Mouse (Mus musculus): ENCODE measurements around the gene Col27a1. TPM values are rescaled to one million over a fixed set of nuclear protein-coding genes. Genes with fewer than 3 reads are reported as not detected.

Col27a1 gene
- polyA plus RNA-seq, 1 experiment from 2014 or later, result 4.4 TPM

DNA sequence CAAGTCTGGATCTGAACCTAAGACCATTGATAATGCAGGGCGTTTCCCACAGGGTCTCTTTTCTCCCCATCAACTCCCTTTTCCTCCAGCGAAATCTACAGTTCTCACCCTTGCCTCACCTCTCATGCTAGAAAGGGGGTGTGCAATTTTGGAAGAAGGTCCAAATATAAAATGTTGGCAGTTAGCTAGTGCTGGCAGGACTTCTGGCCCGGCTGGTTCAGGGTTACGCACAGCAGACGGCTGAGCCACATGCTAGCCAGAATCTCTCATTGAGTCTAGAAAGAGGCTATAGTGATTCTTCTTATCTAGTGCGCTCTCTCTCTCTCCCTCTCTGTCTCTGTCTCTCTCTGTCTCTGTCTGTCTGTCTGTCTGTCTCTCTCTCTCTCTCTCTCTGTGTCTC, 45.3 kb downstream of the Col27a1 start:
- DNase-seq (ENCODE audit: low spot score), result no peak

DNA sequence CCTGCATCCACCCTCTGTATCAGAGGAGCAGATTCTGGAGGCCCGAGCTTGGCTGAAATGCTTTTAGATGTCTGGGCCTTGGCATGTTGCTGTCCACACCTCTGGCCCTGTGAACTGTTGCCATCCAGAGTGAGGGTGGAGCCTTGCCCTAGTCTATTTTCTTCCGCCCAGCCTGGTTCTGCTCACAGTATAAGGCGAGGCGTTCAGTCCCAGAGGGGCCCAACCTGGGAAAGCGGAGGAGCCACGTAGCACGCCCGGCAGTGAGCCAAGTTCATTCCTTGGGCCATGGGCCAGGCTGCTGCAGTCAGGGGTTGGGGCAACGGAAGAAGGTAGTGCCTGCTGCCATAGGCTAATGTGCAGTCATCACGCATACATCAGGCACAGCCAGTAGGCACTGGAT, 46.7 kb downstream of the Col27a1 start:
- 95% methylated on average over 10 of the region's 10 CpGs for WGBS
- H3K4me3 ChIP-seq (ENCODE audit: low read depth, low read length), result no peak overlapping the region
- H3K27me3 ChIP-seq (ENCODE audit: control insufficient read depth, insufficient read depth, low read length), result no peaks in the 10 kb centered on the region
- no peak overlapping the region for H3K9ac ChIP-seq (ENCODE audit: low read depth, low read length)
- H3K4me2 ChIP-seq (replicated peaks; ENCODE audit: low read depth, low read length), result no peak overlapping the region
- no peaks in the 10 kb centered on the region for H3K9me3 ChIP-seq (ENCODE audit: control insufficient read depth, low read length)
- no peak overlapping the region for H3K27ac ChIP-seq (ENCODE audit: low read depth, low read length)
- DNase-seq (ENCODE audit: low spot score), result no peak
- H3K36me3 ChIP-seq (ENCODE audit: control insufficient read depth, insufficient read depth, low read length), result no peaks in the 10 kb centered on the region
- no peak for ATAC-seq (ENCODE audit: low FRiP score)
- no peaks in the 10 kb centered on the region for H3K4me1 ChIP-seq (replicated peaks; ENCODE audit: control insufficient read depth, insufficient read depth, low read length)

More for the DNA sequence above, 45.3 kb downstream of the Col27a1 start:
- 95% methylated on average over 6 of the region's 6 CpGs for WGBS
- no peak overlapping the region for H3K4me2 ChIP-seq (replicated peaks; ENCODE audit: low read depth, low read length)
- H3K9me3 ChIP-seq (ENCODE audit: control insufficient read depth, low read length), result no peaks in the 10 kb centered on the region
- H3K27me3 ChIP-seq (ENCODE audit: control insufficient read depth, insufficient read depth, low read length), result no peaks in the 10 kb centered on the region
- H3K9ac ChIP-seq (ENCODE audit: low read depth, low read length), result no peak overlapping the region
- no peak overlapping the region for H3K4me3 ChIP-seq (ENCODE audit: low read depth, low read length)
- H3K4me1 ChIP-seq (replicated peaks; ENCODE audit: control insufficient read depth, insufficient read depth, low read length), result no peaks in the 10 kb centered on the region
- H3K27ac ChIP-seq (ENCODE audit: low read depth, low read length), result no peak overlapping the region
- no peaks in the 10 kb centered on the region for H3K36me3 ChIP-seq (ENCODE audit: control insufficient read depth, insufficient read depth, low read length)
- no peak for ATAC-seq (ENCODE audit: low FRiP score)

DNA sequence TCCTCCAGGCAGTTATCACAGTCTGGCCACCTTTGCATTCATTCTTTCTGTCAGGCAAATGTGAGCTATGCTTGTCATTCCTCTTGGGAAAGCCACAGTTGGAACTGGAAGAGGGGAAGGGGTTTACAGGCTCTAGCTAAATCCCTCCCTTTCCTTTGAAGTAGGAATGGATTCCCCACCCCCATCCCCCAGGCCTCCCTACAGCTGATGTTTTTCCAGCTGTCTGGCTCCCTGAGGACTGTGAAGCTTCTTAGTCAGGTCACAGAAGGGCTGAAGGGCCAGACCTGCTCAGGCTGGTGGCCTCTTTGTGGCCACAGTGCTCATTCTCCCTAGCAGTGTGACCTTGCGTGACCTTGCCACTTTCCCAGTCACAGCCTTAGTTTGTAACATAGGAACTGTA, 49.1 kb downstream of the Col27a1 start:
- Histone ChIP-seq H3K9me3 (ENCODE audit: control insufficient read depth, low read length) (no peaks in the 10 kb centered on the region), H3K36me3 (ENCODE audit: control insufficient read depth, insufficient read depth, low read length) (no peaks in the 10 kb centered on the region), H3K4me1 (replicated peaks; ENCODE audit: control insufficient read depth, insufficient read depth, low read length) (no peaks in the 10 kb centered on the region), H3K4me3 (ENCODE audit: low read depth, low read length) (no peak overlapping the region), H3K27me3 (ENCODE audit: control insufficient read depth, insufficient read depth, low read length) (no peaks in the 10 kb centered on the region), H3K27ac (ENCODE audit: low read depth, low read length) (no peak overlapping the region), H3K9ac (ENCODE audit: low read depth, low read length) (no peak overlapping the region), H3K4me2 (replicated peaks; ENCODE audit: low read depth, low read length) (no peak overlapping the region)
- 50% methylated on average over 1 of the region's 1 CpGs for WGBS
- DNase-seq (ENCODE audit: low spot score) (peak; percentile 27), ATAC-seq (ENCODE audit: low FRiP score) (no peak)

DNA sequence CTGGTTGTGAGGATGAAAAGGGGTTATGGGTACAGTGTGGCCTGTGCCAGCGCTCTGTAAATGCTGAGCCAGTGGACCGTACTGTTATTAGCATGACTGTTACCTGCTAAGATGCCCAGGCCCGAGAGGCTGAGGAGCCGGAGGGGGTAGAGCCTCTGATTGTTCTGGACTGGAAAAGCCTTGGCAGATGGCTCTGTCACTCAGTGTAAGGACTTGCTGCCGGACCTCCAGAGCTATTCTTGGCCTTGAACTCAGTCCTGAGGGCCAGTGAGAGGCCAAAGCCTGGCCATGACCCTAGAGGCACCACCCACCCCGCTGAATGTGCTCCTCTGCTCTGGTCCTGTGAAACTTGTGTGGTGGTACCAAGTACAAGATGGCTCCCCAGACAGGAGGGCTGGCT, 52.5 kb downstream of the Col27a1 start:
- Histone ChIP-seq H3K27me3 (ENCODE audit: control insufficient read depth, insufficient read depth, low read length) (no peaks in the 10 kb centered on the region), H3K4me3 (ENCODE audit: low read depth, low read length) (no peak overlapping the region), H3K9ac (ENCODE audit: low read depth, low read length) (no peak overlapping the region), H3K4me2 (replicated peaks; ENCODE audit: low read depth, low read length) (no peak overlapping the region), H3K9me3 (ENCODE audit: control insufficient read depth, low read length) (no peaks in the 10 kb centered on the region), H3K4me1 (replicated peaks; ENCODE audit: control insufficient read depth, insufficient read depth, low read length) (no peaks in the 10 kb centered on the region), H3K27ac (ENCODE audit: low read depth, low read length) (no peak overlapping the region), H3K36me3 (ENCODE audit: control insufficient read depth, insufficient read depth, low read length) (no peaks in the 10 kb centered on the region)
- DNase-seq (ENCODE audit: low spot score), result no peak
- no peak for ATAC-seq (ENCODE audit: low FRiP score)
- WGBS, result 88% methylated on average over 6 of the region's 6 CpGs

DNA sequence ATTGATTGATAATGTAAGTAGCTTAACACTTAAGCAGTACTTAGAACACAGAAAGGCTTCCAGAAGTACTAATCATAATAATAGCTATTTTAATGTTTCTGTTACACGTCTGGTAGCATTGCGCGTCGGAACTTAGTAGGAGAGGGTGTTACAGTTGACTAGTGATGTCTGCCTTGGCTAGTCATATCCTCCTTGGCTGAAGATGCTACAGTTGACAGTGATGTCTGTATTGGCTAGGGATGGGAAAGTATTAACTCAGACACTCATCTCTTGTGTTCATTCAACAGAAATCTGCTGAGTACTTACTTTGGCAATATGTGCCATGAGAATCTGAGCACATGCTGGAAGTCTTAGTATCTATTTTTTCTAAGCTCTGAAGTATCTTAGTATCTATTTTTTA, 53.3 kb downstream of the Col27a1 start:
- 98% methylated on average over 4 of the region's 4 CpGs for WGBS
- Histone ChIP-seq H3K4me2 (replicated peaks; ENCODE audit: low read depth, low read length) (no peak overlapping the region), H3K9ac (ENCODE audit: low read depth, low read length) (no peak overlapping the region), H3K4me1 (replicated peaks; ENCODE audit: control insufficient read depth, insufficient read depth, low read length) (no peaks in the 10 kb centered on the region), H3K27me3 (ENCODE audit: control insufficient read depth, insufficient read depth, low read length) (no peaks in the 10 kb centered on the region), H3K4me3 (ENCODE audit: low read depth, low read length) (no peak overlapping the region), H3K36me3 (ENCODE audit: control insufficient read depth, insufficient read depth, low read length) (no peaks in the 10 kb centered on the region), H3K9me3 (ENCODE audit: control insufficient read depth, low read length) (no peaks in the 10 kb centered on the region), H3K27ac (ENCODE audit: low read depth, low read length) (no peak overlapping the region)
- DNase-seq (ENCODE audit: low spot score) (no peak), ATAC-seq (ENCODE audit: low FRiP score) (no peak)

DNA sequence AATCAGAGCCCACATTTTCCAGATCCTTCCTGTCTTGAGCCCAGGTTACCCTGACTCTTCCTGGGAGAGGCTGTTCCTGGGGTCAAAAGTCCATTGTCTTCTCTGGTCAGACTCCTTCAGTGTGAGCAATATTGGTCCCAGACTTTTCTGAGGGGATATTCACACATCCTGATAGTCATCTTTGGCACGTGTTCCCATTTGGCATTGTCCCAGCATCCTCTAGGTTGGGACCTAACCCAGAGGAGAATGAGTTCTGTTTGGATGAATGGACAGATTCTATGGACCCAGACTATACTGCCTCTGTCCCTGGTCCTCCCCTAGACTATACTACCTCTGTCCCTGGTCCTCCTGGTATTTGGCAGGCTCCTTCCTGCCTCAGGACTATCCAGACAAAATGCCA, 53.8 kb downstream of the Col27a1 start:
- H3K4me1 ChIP-seq (replicated peaks; ENCODE audit: control insufficient read depth, insufficient read depth, low read length), result no peaks in the 10 kb centered on the region
- WGBS, result 84% methylated on average over 1 of the region's 1 CpGs
- H3K4me3 ChIP-seq (ENCODE audit: low read depth, low read length), result no peak overlapping the region
- no peak overlapping the region for H3K27ac ChIP-seq (ENCODE audit: low read depth, low read length)
- no peak for ATAC-seq (ENCODE audit: low FRiP score)
- no peak for DNase-seq (ENCODE audit: low spot score)
- no peak overlapping the region for H3K9ac ChIP-seq (ENCODE audit: low read depth, low read length)
- no peak overlapping the region for H3K4me2 ChIP-seq (replicated peaks; ENCODE audit: low read depth, low read length)
- no peaks in the 10 kb centered on the region for H3K36me3 ChIP-seq (ENCODE audit: control insufficient read depth, insufficient read depth, low read length)
- no peaks in the 10 kb centered on the region for H3K9me3 ChIP-seq (ENCODE audit: control insufficient read depth, low read length)
- H3K27me3 ChIP-seq (ENCODE audit: control insufficient read depth, insufficient read depth, low read length), result no peaks in the 10 kb centered on the region

DNA sequence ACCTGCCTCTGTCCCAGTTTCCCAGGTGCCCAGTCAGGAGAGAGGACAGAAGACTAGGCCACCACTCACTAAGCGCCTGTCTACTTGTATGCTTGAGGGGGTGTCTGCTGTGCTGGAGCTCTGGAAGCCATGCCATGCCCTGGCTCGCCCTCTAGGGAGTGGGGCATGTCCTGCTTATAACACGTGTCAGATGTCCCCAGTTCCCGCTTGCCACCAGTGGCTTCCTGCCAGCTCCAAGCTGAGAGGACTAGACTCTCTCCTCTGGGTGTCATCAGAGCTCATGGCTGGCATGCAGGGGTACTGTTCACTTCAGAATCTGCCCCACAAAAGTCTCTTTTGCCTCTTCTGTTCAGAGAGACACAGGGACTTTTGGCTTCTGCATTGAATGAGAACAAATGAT, 55.0 kb downstream of the Col27a1 start:
- Histone ChIP-seq H3K27ac (ENCODE audit: low read depth, low read length) (no peak overlapping the region), H3K27me3 (ENCODE audit: control insufficient read depth, insufficient read depth, low read length) (no peaks in the 10 kb centered on the region), H3K9me3 (ENCODE audit: control insufficient read depth, low read length) (no peaks in the 10 kb centered on the region), H3K36me3 (ENCODE audit: control insufficient read depth, insufficient read depth, low read length) (no peaks in the 10 kb centered on the region), H3K9ac (ENCODE audit: low read depth, low read length) (no peak overlapping the region), H3K4me3 (ENCODE audit: low read depth, low read length) (no peak overlapping the region), H3K4me2 (replicated peaks; ENCODE audit: low read depth, low read length) (no peak overlapping the region), H3K4me1 (replicated peaks; ENCODE audit: control insufficient read depth, insufficient read depth, low read length) (no peaks in the 10 kb centered on the region)
- no peak for DNase-seq (ENCODE audit: low spot score)
- ATAC-seq (ENCODE audit: low FRiP score), result no peak
- 76% methylated on average over 4 of the region's 4 CpGs for WGBS

DNA sequence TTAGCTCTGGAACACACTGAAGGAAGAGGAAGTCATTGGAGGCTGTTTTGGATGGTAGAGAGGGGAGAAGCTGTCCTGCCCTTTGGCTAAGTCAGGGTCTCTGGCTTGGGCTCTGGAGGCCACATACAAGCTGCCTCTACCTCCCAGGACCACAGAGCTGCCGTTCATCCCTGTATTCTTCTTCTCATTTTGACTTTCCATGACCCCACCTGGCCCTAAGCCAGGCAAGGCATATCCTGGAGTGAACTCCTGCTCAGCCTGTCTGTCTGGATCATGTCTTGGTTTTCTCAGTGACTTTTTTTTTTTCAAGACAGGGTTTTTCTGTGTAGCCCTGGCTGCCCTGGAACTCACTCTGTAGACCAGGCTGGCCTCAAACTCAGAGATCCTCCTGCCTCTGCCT, 60.7 kb downstream of the Col27a1 start:
- H3K36me3 ChIP-seq (ENCODE audit: control insufficient read depth, insufficient read depth, low read length), result no peaks in the 10 kb centered on the region
- no peaks in the 10 kb centered on the region for H3K9me3 ChIP-seq (ENCODE audit: control insufficient read depth, low read length)
- H3K27ac ChIP-seq (ENCODE audit: low read depth, low read length), result no peak overlapping the region
- H3K9ac ChIP-seq (ENCODE audit: low read depth, low read length), result no peak overlapping the region
- no peaks in the 10 kb centered on the region for H3K27me3 ChIP-seq (ENCODE audit: control insufficient read depth, insufficient read depth, low read length)
- no peak overlapping the region for H3K4me2 ChIP-seq (replicated peaks; ENCODE audit: low read depth, low read length)
- no peak overlapping the region for H3K4me3 ChIP-seq (ENCODE audit: low read depth, low read length)
- no peak for DNase-seq (ENCODE audit: low spot score)
- WGBS, result 73% methylated on average over 1 of the region's 1 CpGs
- no peak for ATAC-seq (ENCODE audit: low FRiP score)
- H3K4me1 ChIP-seq (replicated peaks; ENCODE audit: control insufficient read depth, insufficient read depth, low read length), result no peaks in the 10 kb centered on the region

DNA sequence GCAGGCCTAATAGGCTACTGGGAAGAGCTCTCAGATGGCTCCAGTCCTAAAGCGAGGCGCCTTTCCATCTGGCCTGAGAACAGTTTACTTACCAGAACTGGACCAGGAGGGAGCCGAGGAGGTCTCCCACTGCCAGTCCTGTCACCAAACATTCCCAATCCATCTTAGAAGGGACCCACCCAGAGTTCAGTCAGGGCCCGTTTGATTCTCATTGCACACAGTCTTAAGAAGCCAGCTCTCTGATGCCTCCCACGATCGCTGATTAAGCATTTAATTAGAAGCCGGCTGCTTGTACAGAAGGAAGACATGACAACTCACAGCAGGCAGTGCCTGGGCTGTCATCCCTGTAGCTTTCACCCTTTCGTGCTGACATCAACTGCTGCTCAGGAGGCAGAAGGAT, 61.4 kb downstream of the Col27a1 start:
- H3K4me1 ChIP-seq (replicated peaks; ENCODE audit: control insufficient read depth, insufficient read depth, low read length), result no peaks in the 10 kb centered on the region
- H3K9ac ChIP-seq (ENCODE audit: low read depth, low read length), result no peak overlapping the region
- H3K9me3 ChIP-seq (ENCODE audit: control insufficient read depth, low read length), result no peaks in the 10 kb centered on the region
- WGBS, result 59% methylated on average over 8 of the region's 8 CpGs
- H3K4me3 ChIP-seq (ENCODE audit: low read depth, low read length), result no peak overlapping the region
- no peak overlapping the region for H3K27ac ChIP-seq (ENCODE audit: low read depth, low read length)
- DNase-seq (ENCODE audit: low spot score) (no peak), ATAC-seq (ENCODE audit: low FRiP score) (no peak)
- no peaks in the 10 kb centered on the region for H3K36me3 ChIP-seq (ENCODE audit: control insufficient read depth, insufficient read depth, low read length)
- H3K4me2 ChIP-seq (replicated peaks; ENCODE audit: low read depth, low read length), result no peak overlapping the region
- no peaks in the 10 kb centered on the region for H3K27me3 ChIP-seq (ENCODE audit: control insufficient read depth, insufficient read depth, low read length)

All from hindbrain, embryonic 11.5 days (tissue).